Mouse (Mus musculus) mature B cell (primary cell): ENCODE data around the gene Srsf9.

Experiments
- in situ Hi-C: fragments of 300-500 bp; cut with MboI; formaldehyde crosslinking; loops from 2 replicates; pipeline ENCODE4 v1.14.3; 2019

The Srsf9 gene

GRCm38 (mm10) chr5:115326256-115326831 lies 633 bp upstream of the Srsf9 start:
- in situ Hi-C loops: no loop called here

DNA sequence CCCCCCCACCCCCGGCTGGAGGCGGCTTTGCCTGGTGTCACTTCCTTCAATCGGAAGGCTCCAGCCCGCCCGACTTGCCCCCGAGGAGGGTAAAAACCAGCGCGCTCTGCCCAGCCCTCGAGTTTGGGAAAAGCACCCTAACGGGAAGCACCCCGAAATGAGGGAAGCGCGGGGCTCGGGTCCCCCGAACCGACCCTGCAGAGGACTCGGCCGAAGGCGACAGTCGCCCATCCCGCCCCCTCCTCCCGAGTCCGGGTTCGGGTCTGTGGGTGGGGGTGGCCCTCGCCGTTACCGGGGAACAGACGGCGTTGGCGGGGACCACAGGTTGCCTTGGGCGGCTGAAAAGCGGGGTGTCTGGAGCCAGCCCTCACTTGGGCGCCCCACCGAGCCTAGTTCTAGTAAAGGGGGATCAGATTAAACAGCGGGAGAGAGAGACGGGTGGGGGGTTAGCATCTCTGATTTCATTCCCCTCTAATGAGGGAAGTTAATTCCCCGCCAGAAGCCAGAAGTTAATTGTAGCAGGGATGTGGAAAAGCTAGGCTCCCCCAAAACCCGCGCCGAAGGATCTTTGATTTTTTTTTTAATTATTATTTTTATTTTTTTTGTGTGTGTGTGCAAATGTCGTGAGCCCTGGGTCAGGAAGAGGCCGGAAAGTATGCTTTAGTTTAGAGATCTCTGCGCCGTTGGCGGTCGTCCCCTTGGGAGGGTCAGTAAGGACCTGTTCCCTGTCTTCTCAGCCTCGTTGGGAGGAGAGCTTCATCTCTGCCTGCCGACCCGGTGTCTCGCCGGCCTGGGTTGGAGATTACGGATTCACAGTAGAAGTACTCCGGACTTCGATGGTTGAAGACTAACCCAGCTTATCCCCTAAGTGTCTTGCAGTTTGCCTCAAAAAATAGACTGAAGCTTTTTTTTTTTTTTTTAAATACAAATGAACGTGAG lies 902 bp downstream of the Srsf9 start:
- in situ Hi-C loops: no loop called here

- in situ Hi-C loops: no loop called here
These were observed 4.0 kb downstream of the Srsf9 start for GRCm38 (mm10) chr5:115330955-115331354.

GRCm38 (mm10) chr5:115333626-115334025 lies 6.6 kb downstream of the Srsf9 start:
- in situ Hi-C loops: no loop called here

DNA sequence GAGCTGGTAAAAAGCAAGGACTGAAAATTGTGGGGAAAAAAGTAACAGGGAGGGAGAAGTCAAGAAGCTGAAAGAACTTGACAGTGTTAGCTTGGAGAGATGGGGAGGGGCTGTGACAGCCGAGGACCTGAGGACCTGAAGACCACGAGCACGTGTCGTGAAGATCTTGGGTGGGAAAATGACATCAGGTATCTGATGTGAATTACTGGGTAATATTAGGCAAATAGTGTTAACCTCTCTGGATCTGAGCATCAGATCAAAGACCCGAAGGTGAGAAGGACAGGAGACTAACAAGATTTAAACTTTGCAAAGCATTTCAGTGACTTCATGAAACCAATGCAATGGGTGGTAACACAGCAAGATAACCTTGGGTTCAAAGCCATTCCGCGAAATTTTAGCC lies 13.0 kb downstream of the Srsf9 start:
- in situ Hi-C loops: no loop called here

- in situ Hi-C loops: no loop called here
These were observed 13.8 kb downstream of the Srsf9 start, which contains the start of the genes Gatc and Triap1 for GRCm38 (mm10) chr5:115340577-115341313. Gatc (minus strand) TSS chr5:115341178. Triap1 (plus strand) TSS chr5:115341225.

- in situ Hi-C loops: no loop called here
These were observed 14.6 kb downstream of the Srsf9 start for GRCm38 (mm10) chr5:115341314-115342165.

GRCm38 (mm10) chr5:115347564-115347963 lies 20.6 kb downstream of the Srsf9 start:
- in situ Hi-C loops: loop anchor here (5.0 kb wide), 1 partner anchor 70 kb away; the partner anchor contains the start of gene Coq5

DNA sequence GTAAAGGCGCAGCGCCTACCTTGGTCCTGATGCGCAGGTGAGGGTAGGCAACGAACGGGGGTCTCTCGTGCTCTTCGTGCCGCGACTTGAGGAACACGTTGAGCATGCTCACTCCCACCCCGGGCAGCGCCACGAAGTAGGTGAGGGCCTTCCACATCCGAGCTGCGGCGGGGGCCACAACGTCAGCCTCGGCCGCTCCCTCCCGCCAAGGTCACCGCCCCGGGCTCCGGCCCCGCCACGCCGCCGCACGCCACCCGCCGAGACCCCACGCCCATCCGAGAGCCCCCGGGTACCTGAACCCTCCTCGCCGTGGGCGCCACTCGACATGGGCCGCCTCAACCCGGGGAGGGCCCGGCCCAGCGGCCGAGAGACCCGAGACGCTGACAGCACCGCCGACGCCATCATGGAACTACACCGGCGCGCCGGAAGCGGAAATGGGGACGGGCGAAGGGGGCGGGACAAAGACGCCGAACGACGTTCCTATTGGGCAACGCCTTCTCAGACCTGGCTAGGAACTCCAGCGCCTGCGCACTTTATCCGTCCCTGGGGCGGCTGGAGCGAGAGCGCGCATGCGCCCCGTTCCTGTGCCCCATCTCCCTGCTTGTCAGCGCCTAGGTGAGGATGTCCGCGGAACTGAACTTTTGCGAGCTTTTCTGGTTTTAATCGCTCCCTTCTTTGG lies 21.7 kb downstream of the Srsf9 start, which contains the start of gene Cox6a1:
Gene Cox6a1 (minus strand): TSS at position 436 of the 679 bp plus-strand sequence.
- in situ Hi-C loops: loop anchor here (5.0 kb wide), 1 partner anchor 71 kb away; the partner anchor contains the start of gene Coq5

- in situ Hi-C loops: loop anchor here (5.0 kb wide), 1 partner anchor 72 kb away; the partner anchor contains the start of gene Coq5
These were observed 22.2 kb downstream of the Srsf9 start for GRCm38 (mm10) chr5:115349225-115349555.

DNA sequence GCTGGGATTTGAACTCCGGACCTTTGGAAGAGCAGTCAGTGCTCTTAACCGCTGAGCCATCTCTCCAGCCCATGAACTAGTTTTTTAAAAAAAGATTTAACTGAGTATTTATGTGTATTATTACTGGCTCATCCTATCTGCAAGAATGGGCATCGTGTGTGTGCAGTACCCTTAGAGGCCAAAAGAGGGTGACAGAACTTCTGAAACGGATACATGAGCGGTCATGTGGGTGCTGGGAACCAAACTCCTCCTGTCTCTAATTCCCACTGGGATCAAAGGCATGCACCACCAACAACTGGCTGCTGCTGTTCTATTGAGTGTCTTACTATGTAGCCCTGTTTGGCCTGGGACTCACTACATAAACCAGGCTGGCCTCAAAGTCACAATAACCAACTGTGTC lies 24.4 kb downstream of the Srsf9 start:
- in situ Hi-C loops: loop anchor here (10.0 kb wide), 1 partner anchor 93 kb away; no protein-coding TSS in a partner anchor

DNA sequence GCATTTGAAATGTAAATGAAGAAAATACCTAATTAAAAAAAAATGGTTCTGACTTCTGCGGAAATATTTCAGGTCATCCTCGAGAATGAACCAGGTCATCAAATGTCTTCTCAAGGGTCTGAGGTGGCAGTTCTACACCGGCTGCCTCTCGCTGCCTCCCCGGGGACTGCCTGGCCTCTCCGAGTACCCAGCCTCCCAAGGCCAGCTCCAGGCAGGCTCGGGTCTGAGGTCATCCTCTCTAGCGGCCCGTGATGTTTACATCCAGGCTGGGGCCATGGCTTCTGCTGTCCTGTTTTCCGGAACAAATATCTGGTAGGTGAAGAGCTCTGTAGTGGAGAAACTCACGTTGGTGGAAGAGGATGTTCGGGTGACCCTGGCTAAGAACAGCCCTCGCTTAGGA lies 28.1 kb downstream of the Srsf9 start:
- in situ Hi-C loops: loop anchor here (10.0 kb wide), 1 partner anchor 90 kb away; no protein-coding TSS in a partner anchor

- in situ Hi-C loops: loop anchor here (10.0 kb wide), 1 partner anchor 86 kb away; no protein-coding TSS in a partner anchor
These were observed 31.9 kb downstream of the Srsf9 start for GRCm38 (mm10) chr5:115358872-115359271.

GRCm38 (mm10) chr5:115359438-115359837 lies 32.5 kb downstream of the Srsf9 start:
- in situ Hi-C loops: loop anchor here (10.0 kb wide), 1 partner anchor 85 kb away; no protein-coding TSS in a partner anchor

DNA sequence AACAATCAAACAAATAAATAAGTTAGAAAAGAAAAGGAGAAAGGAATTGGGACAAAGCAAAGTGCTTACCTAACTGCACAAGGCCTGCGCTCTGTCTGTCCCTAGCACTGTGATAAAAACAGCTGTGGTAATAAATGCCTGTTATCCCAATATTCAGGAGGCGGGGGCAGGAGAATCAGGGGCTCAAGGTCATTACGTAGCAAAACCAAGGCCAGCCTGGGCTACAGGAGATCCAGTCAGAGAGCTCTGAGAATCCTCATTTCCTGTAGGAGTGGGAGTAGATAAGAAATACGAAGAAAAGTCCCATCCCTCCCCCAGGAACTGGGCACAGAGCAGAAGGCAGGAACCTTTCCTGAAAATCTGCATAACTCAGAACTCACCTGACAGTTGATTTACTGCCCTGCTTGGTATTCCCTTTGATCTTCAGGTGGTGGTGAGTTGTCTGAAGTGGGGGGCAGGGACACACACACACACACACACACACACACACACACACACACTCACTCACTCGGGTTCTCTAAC lies 32.9 kb downstream of the Srsf9 start:
- in situ Hi-C loops: loop anchor here (10.0 kb wide), 1 partner anchor 85 kb away; no protein-coding TSS in a partner anchor

DNA sequence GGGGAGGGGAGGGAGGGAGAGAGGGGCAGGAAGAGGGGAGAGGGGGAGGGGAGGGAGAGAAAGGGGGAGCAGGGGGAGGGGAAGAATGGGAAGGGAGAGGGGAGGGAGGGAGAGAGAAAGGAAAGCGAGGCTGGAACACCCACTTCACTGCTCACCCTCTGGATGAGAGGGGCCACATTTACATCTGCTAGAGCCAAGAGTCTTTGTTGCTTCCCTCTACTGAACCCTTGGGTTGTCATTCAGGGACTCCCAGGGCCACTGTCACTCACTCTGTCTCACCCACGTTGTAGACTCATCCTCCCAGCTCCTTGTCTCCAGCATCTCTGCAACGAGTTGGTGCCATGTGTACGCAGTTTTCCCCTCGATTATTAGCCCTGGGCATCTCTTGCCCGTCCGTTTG lies 35.2 kb downstream of the Srsf9 start:
- in situ Hi-C loops: no loop called here

DNA sequence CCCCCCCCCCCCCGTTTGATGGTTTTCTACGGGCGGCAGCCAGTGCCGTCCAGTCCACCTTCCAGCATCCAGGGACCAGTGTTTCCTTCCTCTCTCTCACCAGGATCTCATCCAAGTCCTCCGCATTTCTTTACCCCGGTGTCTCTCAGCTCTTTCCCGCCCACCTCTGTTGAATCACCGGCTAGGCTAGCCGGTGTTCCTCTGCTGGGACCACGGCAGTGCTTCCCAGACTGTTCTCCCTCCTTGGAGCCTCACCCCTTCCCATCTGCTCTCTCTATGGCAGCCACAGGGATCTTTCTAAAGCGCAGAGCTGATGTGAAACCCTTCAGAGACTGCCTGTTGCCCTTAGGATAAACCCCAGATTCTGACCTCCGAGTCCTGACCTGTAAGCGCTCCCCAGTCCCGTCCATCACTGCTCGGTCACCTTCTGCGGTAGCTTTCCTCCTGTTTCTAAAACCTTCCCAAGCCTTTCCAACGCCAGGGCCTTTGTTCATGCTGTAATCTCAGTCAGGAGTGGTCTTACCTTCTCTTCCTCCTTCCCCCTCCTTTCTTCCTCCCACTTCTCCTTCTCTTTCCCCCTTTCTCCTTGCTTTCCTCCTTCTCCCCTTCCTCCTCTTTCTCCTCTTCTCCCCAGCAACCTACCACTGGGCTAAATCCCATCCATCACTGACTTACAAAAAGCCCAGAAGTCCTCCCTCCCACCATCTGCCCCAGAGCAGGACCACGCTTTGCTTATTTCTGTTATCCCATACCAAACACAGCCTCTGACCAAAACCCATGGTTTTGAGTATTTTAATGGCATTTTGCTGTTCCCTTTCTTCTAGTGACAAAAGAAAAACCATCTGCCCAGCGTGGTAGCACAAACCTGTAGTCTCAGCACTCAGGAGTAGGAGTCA lies 36.1 kb downstream of the Srsf9 start:
- in situ Hi-C loops: no loop called here

DNA sequence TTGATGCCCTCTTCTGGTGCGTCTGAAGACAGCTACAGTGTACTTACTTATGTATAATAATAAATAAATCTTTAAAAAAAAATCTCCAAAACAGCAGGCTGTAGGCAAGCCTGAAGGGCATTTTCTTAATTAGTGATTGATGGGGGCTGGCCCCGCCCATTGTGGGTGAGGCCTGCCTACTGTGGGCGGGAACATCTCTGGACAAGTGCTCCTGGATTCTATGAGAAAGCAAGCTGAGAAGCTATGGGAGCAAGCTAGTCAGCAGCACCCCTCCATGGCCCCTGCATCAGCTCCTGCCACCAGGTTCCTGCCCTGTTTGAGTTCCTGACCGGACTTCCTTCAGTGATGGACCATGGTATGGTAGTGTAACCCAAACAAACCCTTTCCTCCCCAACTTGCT lies 37.8 kb downstream of the Srsf9 start:
- in situ Hi-C loops: no loop called here

DNA sequence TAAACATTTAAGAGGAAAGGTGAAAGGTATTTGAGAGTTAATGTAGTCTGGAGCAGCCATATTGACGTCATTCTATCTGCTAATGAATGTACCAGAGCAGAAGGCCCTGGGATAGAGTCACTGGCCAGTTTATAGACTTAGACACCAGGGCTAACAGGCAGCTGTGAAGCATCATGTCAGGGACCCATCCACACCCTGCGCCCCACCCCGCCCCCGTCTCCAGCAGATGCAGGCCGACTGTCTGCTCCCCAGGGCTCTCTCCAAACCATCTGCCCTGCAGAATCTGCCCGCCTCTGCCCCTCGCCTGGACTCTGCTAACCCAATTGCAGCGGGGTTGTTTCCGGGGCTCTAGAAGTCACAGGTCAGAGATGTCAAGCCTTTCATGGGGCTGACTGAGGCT lies 44.8 kb downstream of the Srsf9 start:
- in situ Hi-C loops: no loop called here
